Mouse (Mus musculus) kidney, postnatal 0 days (tissue): ENCODE measurements around the gene Capn11. TPM values are rescaled to one million over a fixed set of nuclear protein-coding genes. Genes with fewer than 3 reads are reported as not detected.

ENCODE experiments used
- ATAC-seq: fragments of 200-750 bp; cut with Nextera tagmentation; replicated peaks from 2 replicates; pipeline ENCODE4 v1.8.0; 2017; ENCODE audit warnings: low read depth, moderate number of reproducible peaks, moderate TSS enrichment, moderate library complexity; ENCODE audit not compliant: low FRiP score
- DNase-seq: peaks from one replicate; pipeline ENCODE4 v3.0.0-alpha.2; 2016; ENCODE audit warnings: low spot score
- H3K27ac ChIP-seq: fragments of 300-500 bp; sonication (generic); 2 replicates; pipeline ENCODE4 v1.5.1; 2014; ENCODE audit warnings: mild to moderate bottlenecking
- H3K27me3 ChIP-seq: fragments of 300-500 bp; sonication (generic); 2 replicates; pipeline ENCODE4 v1.6.1; 2014; ENCODE audit warnings: low read length, mixed read lengths; ENCODE audit not compliant: insufficient read depth
- H3K36me3 ChIP-seq: fragments of 300-500 bp; sonication (generic); 2 replicates; pipeline ENCODE4 v1.6.1; 2014; ENCODE audit warnings: low read length, mixed read lengths; ENCODE audit not compliant: insufficient read depth
- H3K4me1 ChIP-seq: fragments of 300-500 bp; sonication (generic); replicated peaks from 2 replicates; pipeline ENCODE4 v1.6.1; 2014; ENCODE audit warnings: antibody characterized with exemption, low read length, mixed read lengths; ENCODE audit not compliant: insufficient read depth
- H3K4me2 ChIP-seq: fragments of 300-500 bp; sonication (generic); 2 replicates; pipeline ENCODE4 v1.6.1; 2014; ENCODE audit warnings: mild to moderate bottlenecking, low read length, moderate library complexity, mixed read lengths
- H3K4me3 ChIP-seq: fragments of 300-500 bp; sonication (generic); replicated peaks from 2 replicates; pipeline ENCODE4 v1.5.1; 2014; ENCODE audit warnings: low read depth, low read length
- H3K9ac ChIP-seq: fragments of 300-500 bp; sonication (generic); 2 replicates; pipeline ENCODE4 v1.6.1; 2014; ENCODE audit warnings: low read depth, low read length
- H3K9me3 ChIP-seq: fragments of 300-500 bp; sonication (generic); replicated peaks from 2 replicates; pipeline ENCODE4 v1.6.1; 2016; ENCODE audit warnings: low read length, inconsistent platforms, mixed read lengths
- CTCF ChIP-seq: IDR thresholded peaks from 2 replicates; pipeline ENCODE4 v1.5.1; 2016; ENCODE audit warnings: antibody characterized with exemption, low read depth, mild to moderate bottlenecking, moderate library complexity
- WGBS: fragments of 180-500 bp; shearing (Covaris S2); extraction: QIAGEN DNeasy Blood & Tissue Kit; methylation state at CpG from one replicate; pipeline ENCODE4 v1.1.7; 2014; 5-methylcytosine and 5-hydroxymethylcytosine counted together
- polyA plus RNA-seq: library from polyadenylated mRNA; unstranded; fragments of >200 nt; fragmentation: Nextera tagmentation; extraction: Ambion mirVana; gene quantifications from 2 replicates; pipeline ENCODE4 v1.2.1, GENCODE M21; 2015

Gene Capn11
- polyA plus RNA-seq, 1 experiment from 2014 or later: not detected

DNA sequence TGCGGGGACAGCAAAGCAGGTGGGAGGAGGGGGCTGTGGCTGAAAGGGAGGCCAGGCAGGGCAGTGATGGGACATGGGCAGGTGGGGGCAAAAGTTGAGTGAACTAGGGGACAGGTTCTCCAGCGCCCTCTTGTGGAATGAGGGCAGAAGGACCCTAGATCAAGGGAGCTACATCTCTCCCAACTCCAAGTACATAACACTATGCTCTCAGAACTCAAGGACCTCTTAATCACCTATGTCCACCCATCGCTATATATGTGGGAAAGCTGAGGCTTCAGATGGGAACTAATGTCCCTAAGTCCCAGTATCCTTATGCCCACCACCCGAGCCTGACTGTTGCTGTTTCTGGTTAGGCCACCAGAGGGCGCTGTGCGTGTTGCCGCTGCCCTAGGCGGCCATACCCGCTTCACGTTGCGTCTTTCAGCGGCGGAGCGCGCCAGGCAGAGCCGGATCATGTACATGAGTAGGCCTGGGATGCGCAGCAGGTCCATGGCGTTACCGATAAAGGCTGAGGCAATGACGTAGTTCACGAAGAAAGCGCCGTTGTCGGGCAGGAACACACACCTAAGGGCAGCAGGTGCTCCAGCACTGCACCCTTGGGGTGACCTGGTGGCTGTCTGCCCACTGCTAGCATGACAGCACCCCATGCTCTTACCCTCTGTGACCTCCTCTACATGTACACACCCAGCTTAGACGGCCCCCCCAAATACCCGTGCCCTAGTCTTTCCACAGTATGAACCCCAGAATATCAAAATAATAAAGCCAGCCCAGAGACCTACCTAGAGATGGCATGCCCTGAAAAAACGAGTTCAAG is 4.2 kb upstream of the Capn11 start:
- DNase-seq (peak; percentile 73), ATAC-seq (peak; percentile 62)
- H3K36me3 ChIP-seq: peaks cover 31% of the 10 kb centered on the region
- no peaks in the 10 kb centered on the region for H3K9me3 ChIP-seq
- WGBS: 35% methylated on average over 27 of the region's 27 CpGs
- H3K9ac ChIP-seq: no peak overlapping the region
- no peak overlapping the region for H3K27ac ChIP-seq
- H3K4me2 ChIP-seq: peak overlapping the region; percentile 41; the same call in 1 of the 2 replicates
- TF ChIP-seq CTCF: peak; percentile 97
- no peaks in the 10 kb centered on the region; the same call in 1 of the 2 replicates for H3K4me1 ChIP-seq
- no peaks in the 10 kb centered on the region for H3K27me3 ChIP-seq
- no peak overlapping the region for H3K4me3 ChIP-seq

- WGBS: 28% methylated on average over 6 of the region's 6 CpGs
- Histone ChIP-seq H3K9ac (no peak overlapping the region), H3K4me3 (no peak overlapping the region), H3K4me1 (no peaks in the 10 kb centered on the region; the same call in 1 of the 2 replicates), H3K36me3 (no peaks in the 10 kb centered on the region), H3K4me2 (no peak overlapping the region), H3K27ac (no peak overlapping the region), H3K9me3 (no peaks in the 10 kb centered on the region), H3K27me3 (no peaks in the 10 kb centered on the region)
- DNase-seq: peak; percentile 42
- ATAC-seq: no peak
- TF ChIP-seq CTCF: peak; percentile 54
These were observed 3.3 kb downstream of the Capn11 start for GRCm38 (mm10) chr17:45655820-45656219.

- no peak for ATAC-seq
- WGBS: 73% methylated on average over 7 of the region's 7 CpGs
These were observed 5.9 kb downstream of the Capn11 start for GRCm38 (mm10) chr17:45653233-45653632.

DNA sequence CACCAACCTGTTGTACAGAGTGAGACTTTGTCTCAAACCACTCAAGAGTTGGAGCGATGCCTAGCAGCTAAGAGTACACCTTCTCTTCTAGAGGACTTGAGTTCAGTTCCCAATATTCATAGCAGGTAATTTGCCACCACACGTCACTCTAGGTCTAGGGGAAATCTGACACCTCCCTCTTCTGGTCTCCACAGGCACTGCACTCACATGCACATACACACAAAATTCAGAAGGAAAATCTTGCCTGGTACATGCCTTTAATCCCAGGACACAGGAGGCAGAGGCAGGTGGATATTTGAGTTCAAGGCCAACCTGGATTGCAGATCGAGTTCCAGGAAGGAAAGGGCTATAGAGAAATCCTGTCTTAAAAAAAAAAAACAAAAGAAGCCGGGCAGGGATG is 14.9 kb downstream of the Capn11 start:
- DNase-seq (no peak), ATAC-seq (no peak)
- Histone ChIP-seq H3K9me3 (no peaks in the 10 kb centered on the region), H3K4me2 (no peak overlapping the region), H3K27ac (no peak overlapping the region), H3K4me3 (no peak overlapping the region), H3K4me1 (no peaks in the 10 kb centered on the region), H3K27me3 (no peaks in the 10 kb centered on the region), H3K36me3 (no peaks in the 10 kb centered on the region), H3K9ac (no peak overlapping the region)
- peak; percentile 29; the same call in 1 of the 2 replicates for TF ChIP-seq CTCF
- WGBS: 86% methylated on average over 4 of the region's 4 CpGs

More at GRCm38 (mm10) chr17:45653233-45653632, 5.9 kb downstream of the Capn11 start:
- H3K27ac ChIP-seq: no peak overlapping the region
- no peak overlapping the region for H3K9ac ChIP-seq
- no peaks in the 10 kb centered on the region for H3K4me1 ChIP-seq
- TF ChIP-seq CTCF: no peak
- H3K9me3 ChIP-seq: no peaks in the 10 kb centered on the region
- no peak overlapping the region for H3K4me2 ChIP-seq
- no peaks in the 10 kb centered on the region for H3K36me3 ChIP-seq
- no peak overlapping the region for H3K4me3 ChIP-seq
- H3K27me3 ChIP-seq: no peaks in the 10 kb centered on the region
- no peak for DNase-seq

DNA sequence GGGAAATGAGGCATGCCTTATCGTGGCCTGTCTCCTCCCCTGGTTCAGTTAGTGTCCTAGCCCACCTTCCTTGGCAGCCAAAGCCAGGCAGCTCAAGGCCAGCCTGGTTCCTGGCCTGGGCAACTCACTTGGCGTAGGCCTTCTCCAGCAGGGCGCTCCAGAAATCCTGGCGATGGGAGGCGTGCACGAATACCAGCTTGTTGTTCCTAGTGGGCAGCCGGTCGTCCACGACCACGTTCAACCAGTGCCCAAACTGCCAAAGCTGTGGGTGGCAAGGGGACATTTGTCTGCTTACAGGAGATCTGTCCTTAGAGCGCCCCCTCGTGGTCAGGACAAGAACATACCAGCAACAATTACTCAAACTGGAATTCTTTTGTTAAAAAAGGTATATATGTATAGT is 16.4 kb downstream of the Capn11 start:
- H3K9me3 ChIP-seq: no peaks in the 10 kb centered on the region
- 23% methylated on average over 12 of the region's 12 CpGs for WGBS
- no peak overlapping the region for H3K9ac ChIP-seq
- H3K27me3 ChIP-seq: no peaks in the 10 kb centered on the region
- H3K4me1 ChIP-seq: no peaks in the 10 kb centered on the region
- DNase-seq (peak; percentile 79), ATAC-seq (no peak)
- no peak overlapping the region for H3K4me2 ChIP-seq
- no peak overlapping the region for H3K4me3 ChIP-seq
- H3K36me3 ChIP-seq: no peaks in the 10 kb centered on the region
- H3K27ac ChIP-seq: no peak overlapping the region
- peak; percentile 95 for TF ChIP-seq CTCF

- H3K9ac ChIP-seq: no peak overlapping the region
- H3K4me2 ChIP-seq: no peak overlapping the region
- no peak overlapping the region for H3K27ac ChIP-seq
- no peak overlapping the region for H3K4me3 ChIP-seq
- 90% methylated on average over 8 of the region's 8 CpGs for WGBS
- no peaks in the 10 kb centered on the region for H3K36me3 ChIP-seq
- no peak for TF ChIP-seq CTCF
- DNase-seq (no peak), ATAC-seq (no peak)
- no peaks in the 10 kb centered on the region for H3K27me3 ChIP-seq
- H3K4me1 ChIP-seq: no peaks in the 10 kb centered on the region
- H3K9me3 ChIP-seq: no peaks in the 10 kb centered on the region
These were observed 17.1 kb downstream of the Capn11 start for GRCm38 (mm10) chr17:45641981-45642380.
